Mouse (Mus musculus): ENCODE data around the gene Klhl32.

- no peak for TF ChIP-seq CTCF (IDR thresholded peaks at IDR 0.05; ENCODE audit: insufficient read depth, low read depth, low read length)
- TF ChIP-seq POLR2A (IDR thresholded peaks at IDR 0.05; ENCODE audit: insufficient read depth, low read depth, low read length) = no peak
Observed at GRCm38 (mm10) chr4:24800345-24800936, 50.5 kb downstream of the Klhl32 start.

Data from olfactory bulb, adult 2 months (tissue).